In the genomic region with DNA sequence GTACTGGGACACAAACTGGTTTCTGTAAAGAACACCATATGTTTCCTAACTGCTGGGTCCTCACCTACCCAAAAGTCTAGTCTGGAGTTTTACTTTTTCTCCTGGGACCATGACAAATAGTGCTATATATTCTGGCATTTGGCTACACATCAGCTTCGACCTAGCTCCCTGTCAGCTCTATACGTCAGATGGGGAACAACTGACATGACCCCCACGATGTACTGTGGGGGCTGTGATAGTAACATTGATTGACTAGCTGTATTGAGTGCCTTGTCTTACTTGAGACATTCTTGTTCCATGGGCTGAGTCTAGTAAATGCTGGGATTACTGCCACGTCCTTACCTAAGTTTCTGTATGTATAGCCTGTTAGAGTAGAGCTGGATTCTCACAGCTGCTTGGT, we compare ENCODE assay signal across 9 mouse cellular contexts. TPM values are rescaled to one million over a fixed set of nuclear protein-coding genes. Genes with fewer than 3 reads are reported as not detected.
DNase-seq lines count a peak whose midpoint lies in the region; ATAC-seq lines count a peak whose summit lies in the region.
"Had no signal": no experiment of that assay in that cellular context is flagged by ENCODE, and none has a peak within 500 bp of the region (broad histone marks: within the 10 kb centered on the region; RNA-seq: fewer than 3 reads in every experiment).

No protein-coding gene starts in this region.

- no peaks in the 10 kb centered on the region for H3K27me3 ChIP-seq in heart, embryonic 11.5 days (ENCODE audit: control insufficient read depth, insufficient read depth, low read length)
- H3K27me3 ChIP-seq in liver, embryonic 11.5 days (replicated peaks; ENCODE audit: control insufficient read depth, insufficient read depth, low read length) = no peaks in the 10 kb centered on the region

- peak overlapping the region; percentile 78 for H3K27ac ChIP-seq in heart, embryonic 11.5 days (ENCODE audit: low read depth, low read length)
- H3K27ac ChIP-seq in liver, embryonic 11.5 days (ENCODE audit: low read depth, low read length) = peak overlapping the region; percentile 59

- H3K4me1 ChIP-seq in heart, embryonic 11.5 days (ENCODE audit: control insufficient read depth, insufficient read depth, low read length) = peaks cover 72% of the 10 kb centered on the region
- peaks cover 68% of the 10 kb centered on the region for H3K4me1 ChIP-seq in liver, embryonic 11.5 days (replicated peaks; ENCODE audit: control insufficient read depth, insufficient read depth, low read length)

- H3K36me3 ChIP-seq in heart, embryonic 11.5 days (ENCODE audit: control insufficient read depth, insufficient read depth, low read length) = peaks cover 19% of the 10 kb centered on the region
- peaks cover 27% of the 10 kb centered on the region for H3K36me3 ChIP-seq in liver, embryonic 11.5 days (ENCODE audit: control insufficient read depth, insufficient read depth, low read length)

- ATAC-seq in heart, embryonic 11.5 days (replicated peaks; ENCODE audit: insufficient number of reproducible peaks, low FRiP score, low TSS enrichment) = no peak
- no peak for ATAC-seq in liver, embryonic 11.5 days (replicated peaks; ENCODE audit: low FRiP score)
- ATAC-seq in activated CD4-positive, CD25-positive, alpha-beta regulatory T cell, adult 4 months = no peak

- no peaks in the 10 kb centered on the region for H3K9me3 ChIP-seq in heart, embryonic 11.5 days (replicated peaks; ENCODE audit: control insufficient read depth, low read length)
- H3K9me3 ChIP-seq in liver, embryonic 11.5 days (ENCODE audit: control insufficient read depth, low read length) = no peaks in the 10 kb centered on the region

- no peak for DNase-seq in heart, postnatal 10 days
- peak; percentile 5 for DNase-seq in thymus, postnatal 14 days
- no peak for DNase-seq in thymus, postnatal 4 days
- no peak for DNase-seq in liver, embryonic 11.5 days (ENCODE audit: low spot score)
- DNase-seq in left cerebral cortex, postnatal 25 days (ENCODE audit: low spot score in 2 of 2) = no peak
- no peak for DNase-seq in cerebellum, adult 11-12 months
- DNase-seq: cerebellum, postnatal 14 days had no signal

- peak overlapping the region; percentile 66; the same call in 1 of the 2 replicates for H3K9ac ChIP-seq in heart, embryonic 11.5 days (ENCODE audit: low read depth, low read length)
- peak overlapping the region; percentile 26; the same call in 1 of the 2 replicates for H3K9ac ChIP-seq in liver, embryonic 11.5 days (ENCODE audit: low read depth, low read length)

- H3K4me3 ChIP-seq in heart, embryonic 11.5 days (ENCODE audit: low read depth, low read length) = no peak overlapping the region
- no peak overlapping the region for H3K4me3 ChIP-seq in liver, embryonic 11.5 days (ENCODE audit: low read depth, low read length)

- intact Hi-C loops in heart, postnatal 10 days (cut with DNase I) = no loop called here
- intact Hi-C loops in left cerebral cortex, postnatal 25 days (cut with DNase I) = no loop called here

- 34% methylated on average over 4 of the region's 4 CpGs for WGBS in heart, embryonic 11.5 days (ENCODE audit: insufficient replicate concordance)
- 50% methylated on average over 4 of the region's 4 CpGs for WGBS in liver, embryonic 11.5 days

- peak overlapping the region; percentile 32 for H3K4me2 ChIP-seq in heart, embryonic 11.5 days
- peak overlapping the region; percentile 4 for H3K4me2 ChIP-seq in liver, embryonic 11.5 days

RNA-seq across cellular contexts. Expression of gene Mcl1, which starts 8.9 kb away (rescaled TPM):
- polyA plus RNA-seq in heart, embryonic 11.5 days (2014; fragmentation: Nextera tagmentation; extraction: Ambion mirVana) = 46.3 and 49.8 TPM in 2 replicates
- 100 to 1,000 TPM; 147 to 161 TPM for total RNA-seq in heart, postnatal 10 days (2021)
- 52.2 and 57.7 TPM in 2 replicates for polyA plus RNA-seq in liver, embryonic 11.5 days (2014; fragmentation: Nextera tagmentation; extraction: Ambion mirVana)
- polyA plus RNA-seq in activated CD4-positive, CD25-positive, alpha-beta regulatory T cell, adult 4 months (2017; shearing (Covaris generic)) = 10 to 100 TPM; 62.9 to 76.7 TPM
- 10 to 100 TPM; 58.4 to 59.6 TPM for total RNA-seq in left cerebral cortex, postnatal 25 days (2021)

RNA-seq across cellular contexts. Expression of gene Adamtsl4, which starts 20.2 kb away (rescaled TPM):
- 3.5 and 5.1 TPM in 2 replicates for polyA plus RNA-seq in heart, embryonic 11.5 days (2014; fragmentation: Nextera tagmentation; extraction: Ambion mirVana)
- 10 to 100 TPM; 32.2 to 37.4 TPM for total RNA-seq in heart, postnatal 10 days (2021)
- 0.38 and 1.2 TPM in 2 replicates for polyA plus RNA-seq in liver, embryonic 11.5 days (2014; fragmentation: Nextera tagmentation; extraction: Ambion mirVana)
- 1 to 10 TPM; 3.2 to 3.5 TPM for polyA plus RNA-seq in activated CD4-positive, CD25-positive, alpha-beta regulatory T cell, adult 4 months (2017; shearing (Covaris generic))
- total RNA-seq in left cerebral cortex, postnatal 25 days (2021) = 1 to 10 TPM; 4.1 to 4.6 TPM

RNA-seq across cellular contexts. Expression of gene Ensa, which starts 42.7 kb away (rescaled TPM):
- 52.7 and 55.4 TPM in 2 replicates for polyA plus RNA-seq in heart, embryonic 11.5 days (2014; fragmentation: Nextera tagmentation; extraction: Ambion mirVana)
- total RNA-seq in heart, postnatal 10 days (2021) = 10 to 100 TPM; 61.4 to 63.6 TPM
- polyA plus RNA-seq in liver, embryonic 11.5 days (2014; fragmentation: Nextera tagmentation; extraction: Ambion mirVana) = 51.3 and 55.8 TPM in 2 replicates
- 10 to 100 TPM; 67.7 to 82.4 TPM for polyA plus RNA-seq in activated CD4-positive, CD25-positive, alpha-beta regulatory T cell, adult 4 months (2017; shearing (Covaris generic))
- 100 to 1,000 TPM; 366 to 382 TPM for total RNA-seq in left cerebral cortex, postnatal 25 days (2021)
